Comparison of ENCODE assay signal across 19 mouse cellular contexts in the genomic region with DNA sequence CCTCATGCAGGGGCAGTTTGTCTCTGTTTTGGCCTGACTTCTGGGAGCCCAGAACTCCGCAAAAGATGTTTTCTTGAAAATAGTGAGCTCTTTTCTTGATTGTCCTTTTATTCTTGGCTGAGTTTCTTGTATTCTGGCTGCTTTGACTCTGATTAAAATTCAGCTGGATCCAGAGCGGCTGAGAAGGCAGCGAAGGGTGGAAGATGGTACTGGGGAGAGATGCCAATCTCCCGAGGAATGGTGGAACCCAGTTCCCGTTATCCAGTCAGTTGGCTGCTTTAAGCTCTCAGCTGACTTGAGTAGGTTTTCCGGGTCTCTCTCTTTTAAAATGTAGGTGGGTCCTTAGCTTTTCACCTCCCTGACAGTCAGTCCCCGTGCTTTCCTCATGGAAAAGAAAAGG. TPM values are rescaled to one million over a fixed set of nuclear protein-coding genes. Genes with fewer than 3 reads are reported as not detected.
A peak's percentile ranks its signal among the peaks of the same experiment; 100 is the strongest.
DNase-seq lines count a peak whose midpoint lies in the region; ATAC-seq and TF ChIP-seq lines count a peak whose summit lies in the region.
"Had no signal": no experiment of that assay in that cellular context is flagged by ENCODE, and none has a peak within 500 bp of the region (broad histone marks: within the 10 kb centered on the region; RNA-seq: fewer than 3 reads in every experiment).

No protein-coding gene starts in this region.

- TF ChIP-seq CTCF in kidney, adult 2 months (conservative IDR thresholded peaks at IDR 0.05; ENCODE audit: insufficient read depth, insufficient read length, low read depth, low read length) = no peak
- no peak for TF ChIP-seq CTCF in midbrain, postnatal 0 days (IDR thresholded peaks at IDR 0.05)
- TF ChIP-seq CTCF in stomach, postnatal 0 days (IDR thresholded peaks at IDR 0.05; ENCODE audit: low read depth) = no peak

- H3K4me1 ChIP-seq in forebrain, embryonic 14.5 days (ENCODE audit: control insufficient read depth, insufficient read depth, low read length) = no peaks in the 10 kb centered on the region
- H3K4me1 ChIP-seq in forebrain, embryonic 11.5 days (replicated peaks; ENCODE audit: control insufficient read depth, insufficient read depth, low read length) = peaks cover 7% of the 10 kb centered on the region; the same call in 1 of the 2 replicates
- peaks cover 11% of the 10 kb centered on the region; the same call in 1 of the 2 replicates for H3K4me1 ChIP-seq in kidney, adult 2 months (ENCODE audit: control insufficient read depth, insufficient read depth, low read length)
- H3K4me1 ChIP-seq in midbrain, postnatal 0 days (ENCODE audit: insufficient read depth, low read length) = peaks cover 2% of the 10 kb centered on the region; the same call in 1 of the 2 replicates
- H3K4me1 ChIP-seq in midbrain, embryonic 15.5 days = peaks cover 6% of the 10 kb centered on the region
- H3K4me1 ChIP-seq in embryonic facial prominence, embryonic 15.5 days = peaks cover 14% of the 10 kb centered on the region; the same call in 1 of the 2 replicates
- 0 out of 2 replicates have a peak, but pooled peaks cover 2% of the 10 kb centered on the region for H3K4me1 ChIP-seq in stomach, postnatal 0 days (replicated peaks; ENCODE audit: control insufficient read depth, insufficient read depth)

- H3K9me3 ChIP-seq in forebrain, embryonic 14.5 days (replicated peaks; ENCODE audit: control insufficient read depth, low read length) = no peaks in the 10 kb centered on the region
- no peaks in the 10 kb centered on the region for H3K9me3 ChIP-seq in forebrain, embryonic 11.5 days (ENCODE audit: control insufficient read depth, low read length)
- H3K9me3 ChIP-seq in midbrain, postnatal 0 days (ENCODE audit: low read length) = no peaks in the 10 kb centered on the region
- no peaks in the 10 kb centered on the region for H3K9me3 ChIP-seq in midbrain, embryonic 15.5 days
- H3K9me3 ChIP-seq in embryonic facial prominence, embryonic 15.5 days (replicated peaks) = no peaks in the 10 kb centered on the region
- H3K9me3 ChIP-seq in stomach, postnatal 0 days (ENCODE audit: control insufficient read depth, low read length) = no peaks in the 10 kb centered on the region
- H3K9me3 ChIP-seq: hindbrain, embryonic 15.5 days; neural tube, embryonic 13.5 days; stomach, embryonic 15.5 days had no signal

- no peak for ATAC-seq in forebrain, embryonic 14.5 days
- ATAC-seq in forebrain, embryonic 11.5 days (replicated peaks; ENCODE audit: low FRiP score) = no peak
- ATAC-seq in midbrain, postnatal 0 days (ENCODE audit: low FRiP score) = no peak
- ATAC-seq in midbrain, embryonic 15.5 days (replicated peaks) = no peak
- no peak for ATAC-seq in embryonic facial prominence, embryonic 15.5 days (ENCODE audit: insufficient number of reproducible peaks, low FRiP score, low TSS enrichment, low read depth)
- ATAC-seq in stomach, postnatal 0 days (ENCODE audit: low FRiP score, low TSS enrichment) = no peak
- ATAC-seq: intestine, postnatal 0 days; lung, postnatal 0 days had no signal

- no peak for TF ChIP-seq POLR2A in kidney, adult 2 months (IDR thresholded peaks at IDR 0.05; ENCODE audit: low read depth, low read length)

- H3K4me3 ChIP-seq in forebrain, embryonic 14.5 days (ENCODE audit: low read depth, low read length) = no peak overlapping the region
- H3K4me3 ChIP-seq in forebrain, embryonic 11.5 days (ENCODE audit: low read depth, low read length) = no peak overlapping the region
- no peak overlapping the region for H3K4me3 ChIP-seq in kidney, adult 2 months (ENCODE audit: insufficient read depth, low read depth, low read length)
- no peak overlapping the region for H3K4me3 ChIP-seq in midbrain, postnatal 0 days (ENCODE audit: low read depth, low read length)
- H3K4me3 ChIP-seq in midbrain, embryonic 15.5 days = no peak overlapping the region
- no peak overlapping the region for H3K4me3 ChIP-seq in embryonic facial prominence, embryonic 15.5 days (replicated peaks)
- no peak overlapping the region for H3K4me3 ChIP-seq in stomach, postnatal 0 days (ENCODE audit: low read depth, low read length)
- H3K4me3 ChIP-seq: hindbrain, embryonic 15.5 days; neural tube, embryonic 13.5 days; stomach, embryonic 15.5 days had no signal

- no peak for TF ChIP-seq EP300 in stomach, postnatal 0 days (optimal IDR thresholded peaks at IDR 0.05)

- H3K27ac ChIP-seq in forebrain, embryonic 14.5 days (ENCODE audit: low read depth, low read length) = no peak overlapping the region
- H3K27ac ChIP-seq in forebrain, embryonic 11.5 days (ENCODE audit: low read depth, low read length) = no peak overlapping the region
- no peak overlapping the region for H3K27ac ChIP-seq in kidney, adult 2 months (ENCODE audit: insufficient read depth, low read depth, low read length)
- no peak overlapping the region for H3K27ac ChIP-seq in midbrain, postnatal 0 days (ENCODE audit: low read depth, low read length)
- H3K27ac ChIP-seq in midbrain, embryonic 15.5 days = no peak overlapping the region
- H3K27ac ChIP-seq in embryonic facial prominence, embryonic 15.5 days (replicated peaks) = no peak overlapping the region; the same call in 1 of the 2 replicates
- no peak overlapping the region for H3K27ac ChIP-seq in stomach, postnatal 0 days (replicated peaks)
- H3K27ac ChIP-seq: hindbrain, embryonic 15.5 days; neural tube, embryonic 13.5 days; stomach, embryonic 15.5 days had no signal

- no peak overlapping the region for H3K4me2 ChIP-seq in forebrain, embryonic 14.5 days (ENCODE audit: low read length)
- H3K4me2 ChIP-seq in forebrain, embryonic 11.5 days (ENCODE audit: low read depth, low read length, severe bottlenecking) = no peak overlapping the region
- no peak overlapping the region for H3K4me2 ChIP-seq in midbrain, postnatal 0 days (ENCODE audit: low read depth, low read length, poor library complexity, severe bottlenecking)
- H3K4me2 ChIP-seq in midbrain, embryonic 15.5 days = no peak overlapping the region
- peak overlapping the region; percentile 17; the same call in 1 of the 2 replicates for H3K4me2 ChIP-seq in embryonic facial prominence, embryonic 15.5 days (replicated peaks)
- no peak overlapping the region for H3K4me2 ChIP-seq in stomach, postnatal 0 days (replicated peaks; ENCODE audit: low read depth)
- H3K4me2 ChIP-seq: heart, embryonic 11.5 days; hindbrain, embryonic 15.5 days; midbrain, embryonic 11.5 days; neural tube, embryonic 13.5 days; stomach, embryonic 15.5 days had no signal

- no peaks in the 10 kb centered on the region for H3K36me3 ChIP-seq in forebrain, embryonic 14.5 days (ENCODE audit: control insufficient read depth, insufficient read depth, low read length)
- H3K36me3 ChIP-seq in forebrain, embryonic 11.5 days (ENCODE audit: control insufficient read depth, insufficient read depth, low read length) = no peaks in the 10 kb centered on the region
- H3K36me3 ChIP-seq in kidney, adult 2 months (ENCODE audit: control insufficient read depth, insufficient read depth, low read length) = no peaks in the 10 kb centered on the region
- H3K36me3 ChIP-seq in midbrain, postnatal 0 days (ENCODE audit: insufficient read depth, low read length) = no peaks in the 10 kb centered on the region
- no peaks in the 10 kb centered on the region for H3K36me3 ChIP-seq in midbrain, embryonic 15.5 days (replicated peaks)
- no peaks in the 10 kb centered on the region for H3K36me3 ChIP-seq in embryonic facial prominence, embryonic 15.5 days
- H3K36me3 ChIP-seq in stomach, postnatal 0 days (ENCODE audit: control insufficient read depth, insufficient read depth, low read length) = no peaks in the 10 kb centered on the region
- H3K36me3 ChIP-seq: hindbrain, embryonic 15.5 days; neural tube, embryonic 13.5 days; stomach, embryonic 15.5 days had no signal

- peak; percentile 33 for DNase-seq in forebrain, embryonic 14.5 days (ENCODE audit: low spot score)
- no peak for DNase-seq in forebrain, embryonic 11.5 days (ENCODE audit: low spot score)
- DNase-seq in kidney, adult 2 months = peak; percentile 63
- DNase-seq in kidney, adult 18-20 months = no peak
- peak; percentile 62 for DNase-seq in midbrain, postnatal 0 days (ENCODE audit: low spot score)
- DNase-seq in stomach, postnatal 0 days (ENCODE audit: low spot score) = no peak
- DNase-seq: embryo, embryonic 11 days; heart, postnatal 10 days; kidney, postnatal 14 days; thymus, adult 2 months had no signal

- H3K9ac ChIP-seq in forebrain, embryonic 14.5 days (ENCODE audit: low read length) = no peak overlapping the region
- no peak overlapping the region for H3K9ac ChIP-seq in forebrain, embryonic 11.5 days (ENCODE audit: low read length)
- no peak overlapping the region for H3K9ac ChIP-seq in midbrain, postnatal 0 days (replicated peaks; ENCODE audit: low read length, poor library complexity, severe bottlenecking)
- H3K9ac ChIP-seq in midbrain, embryonic 15.5 days = no peak overlapping the region
- H3K9ac ChIP-seq in embryonic facial prominence, embryonic 15.5 days = no peak overlapping the region
- H3K9ac ChIP-seq in stomach, postnatal 0 days (ENCODE audit: low read length) = no peak overlapping the region
- H3K9ac ChIP-seq: hindbrain, embryonic 15.5 days; neural tube, embryonic 13.5 days; stomach, embryonic 15.5 days had no signal

- WGBS in forebrain, embryonic 14.5 days = 67% methylated on average over 7 of the region's 7 CpGs
- WGBS in forebrain, embryonic 11.5 days = 84% methylated on average over 7 of the region's 7 CpGs
- WGBS in kidney, adult 2 months = 50% methylated on average over 7 of the region's 7 CpGs
- WGBS in midbrain, postnatal 0 days = 62% methylated on average over 7 of the region's 7 CpGs
- 57% methylated on average over 7 of the region's 7 CpGs for WGBS in midbrain, embryonic 15.5 days
- WGBS in embryonic facial prominence, embryonic 15.5 days = 40% methylated on average over 7 of the region's 7 CpGs
- WGBS in stomach, postnatal 0 days = 58% methylated on average over 7 of the region's 7 CpGs

- peaks cover 2% of the 10 kb centered on the region; the same call in 1 of the 2 replicates for H3K27me3 ChIP-seq in forebrain, embryonic 14.5 days (replicated peaks; ENCODE audit: control insufficient read depth, insufficient read depth, low read length)
- no peaks in the 10 kb centered on the region for H3K27me3 ChIP-seq in forebrain, embryonic 11.5 days (ENCODE audit: control insufficient read depth, insufficient read depth, low read length)
- H3K27me3 ChIP-seq in kidney, adult 2 months (replicated peaks; ENCODE audit: control insufficient read depth, insufficient read depth, low read length) = no peaks in the 10 kb centered on the region
- H3K27me3 ChIP-seq in midbrain, postnatal 0 days (ENCODE audit: insufficient read depth, low read length) = no peaks in the 10 kb centered on the region
- H3K27me3 ChIP-seq in midbrain, embryonic 15.5 days (replicated peaks) = no peaks in the 10 kb centered on the region; the same call in 1 of the 2 replicates
- no peaks in the 10 kb centered on the region for H3K27me3 ChIP-seq in embryonic facial prominence, embryonic 15.5 days
- H3K27me3 ChIP-seq in stomach, postnatal 0 days (ENCODE audit: control insufficient read depth, insufficient read depth, low read length) = no peaks in the 10 kb centered on the region
- H3K27me3 ChIP-seq: hindbrain, embryonic 15.5 days; neural tube, embryonic 13.5 days; stomach, embryonic 15.5 days had no signal

RNA-seq across cellular contexts. Expression of a gene that starts 47.9 kb away (rescaled TPM):
- polyA plus RNA-seq in forebrain, embryonic 14.5 days (2014; fragmentation: Nextera tagmentation; extraction: Ambion mirVana) = 17.1 and 17.9 TPM in 2 replicates
- polyA plus RNA-seq in forebrain, embryonic 11.5 days (2014; fragmentation: Nextera tagmentation; extraction: Ambion mirVana) = 13.7 and 16.7 TPM in 2 replicates
- 10.4 and 11.7 TPM in 2 replicates for polyA plus RNA-seq in kidney, adult 2 months (2012; rRNA removed)
- 16.0 and 18.0 TPM in 2 replicates for total RNA-seq in midbrain, postnatal 0 days (2014; rRNA removed)
- polyA plus RNA-seq in midbrain, postnatal 0 days (2015; fragmentation: Nextera tagmentation; extraction: Ambion mirVana) = 6.7 and 7.2 TPM in 2 replicates
- 12.7 and 12.9 TPM in 2 replicates for polyA plus RNA-seq in midbrain, embryonic 15.5 days (2015; fragmentation: Nextera tagmentation; extraction: Ambion mirVana)
- 11.0 and 11.4 TPM in 2 replicates for polyA plus RNA-seq in embryonic facial prominence, embryonic 15.5 days (2015; fragmentation: Nextera tagmentation; extraction: Ambion mirVana)
- 4.3 and 4.7 TPM in 2 replicates for polyA plus RNA-seq in stomach, postnatal 0 days (2015; fragmentation: Nextera tagmentation; extraction: Ambion mirVana)

Comparison
In these comparisons a context has a peak if more than half of its experiments do, and no peak if none do; other contexts are left out.
1. DNase-seq: peak in forebrain, embryonic 14.5 days (single experiment), kidney, adult 2 months (single experiment) and midbrain, postnatal 0 days (single experiment); none in forebrain, embryonic 11.5 days (single experiment), kidney, adult 18-20 months (single experiment) and stomach, postnatal 0 days (single experiment).